Mouse (Mus musculus) mature B cell (primary cell): Measurements from ENCODE around the gene Cnp.
"Not testable (repeated sequence)": the region's sequence is repeated elsewhere in the genome, so short reads cannot be mapped to it uniquely, and the experiment has no call there.

Experiments used
- in situ Hi-C: fragments of 300-500 bp; cut with MboI; formaldehyde crosslinking; loops from 2 replicates; pipeline ENCODE4 v1.14.3; 2019

The Cnp gene

GRCm38 (mm10) chr11:100574708-100575483, at the start of gene Cnp:
Gene Cnp (plus strand): TSS chr11:100574904.
- in situ Hi-C loops, result loop anchor here (5.0 kb wide), 1 partner anchor 127 kb away; the partner anchor contains the start of gene Dhx58

- in situ Hi-C loops, result no loop called here
Measured at GRCm38 (mm10) chr11:100524987-100525630, 49.6 kb upstream of the Cnp start.

- in situ Hi-C loops, result no loop called here
Measured at GRCm38 (mm10) chr11:100526052-100526816, 48.5 kb upstream of the Cnp start.

- in situ Hi-C loops, result no loop called here
Measured at GRCm38 (mm10) chr11:100527066-100527457, 47.6 kb upstream of the Cnp start.

GRCm38 (mm10) chr11:100527458-100528374, 47.0 kb upstream of the Cnp start, which contains the start of gene Acly:
Gene Acly (minus strand): TSS chr11:100528000.
- in situ Hi-C loops, result no loop called here

- in situ Hi-C loops, result no loop called here
Measured at GRCm38 (mm10) chr11:100528375-100529165, 46.1 kb upstream of the Cnp start.

GRCm38 (mm10) chr11:100533871-100534270, 40.8 kb upstream of the Cnp start:
- in situ Hi-C loops, result no loop called here

- in situ Hi-C loops, result not testable (repeated sequence)
Measured at GRCm38 (mm10) chr11:100534411-100534810, 40.3 kb upstream of the Cnp start.

GRCm38 (mm10) chr11:100534821-100535220, 39.9 kb upstream of the Cnp start:
- in situ Hi-C loops, result not testable (repeated sequence)

GRCm38 (mm10) chr11:100535996-100536395, 38.7 kb upstream of the Cnp start:
- in situ Hi-C loops, result no loop called here

- in situ Hi-C loops, result no loop called here
Measured at GRCm38 (mm10) chr11:100536466-100536865, 38.2 kb upstream of the Cnp start.

- in situ Hi-C loops, result no loop called here
Measured at GRCm38 (mm10) chr11:100540966-100541365, 33.7 kb upstream of the Cnp start.

- in situ Hi-C loops, result no loop called here
Measured at GRCm38 (mm10) chr11:100541577-100541976, 33.1 kb upstream of the Cnp start.

GRCm38 (mm10) chr11:100544832-100545745, 29.6 kb upstream of the Cnp start, which contains the start of gene Ttc25:
Gene Ttc25 (plus strand): TSS chr11:100545607.
- in situ Hi-C loops, result no loop called here

GRCm38 (mm10) chr11:100545746-100546085, 29.0 kb upstream of the Cnp start:
- in situ Hi-C loops, result no loop called here

- in situ Hi-C loops, result no loop called here
Measured at GRCm38 (mm10) chr11:100546955-100547354, 27.7 kb upstream of the Cnp start.

GRCm38 (mm10) chr11:100548141-100548540, 26.6 kb upstream of the Cnp start:
- in situ Hi-C loops, result no loop called here

GRCm38 (mm10) chr11:100549466-100549865, 25.2 kb upstream of the Cnp start:
- in situ Hi-C loops, result no loop called here

- in situ Hi-C loops, result no loop called here
Measured at GRCm38 (mm10) chr11:100550101-100550500, 24.6 kb upstream of the Cnp start.
